Comparison of ENCODE assay signal across 9 mouse cellular contexts in the genomic region with DNA sequence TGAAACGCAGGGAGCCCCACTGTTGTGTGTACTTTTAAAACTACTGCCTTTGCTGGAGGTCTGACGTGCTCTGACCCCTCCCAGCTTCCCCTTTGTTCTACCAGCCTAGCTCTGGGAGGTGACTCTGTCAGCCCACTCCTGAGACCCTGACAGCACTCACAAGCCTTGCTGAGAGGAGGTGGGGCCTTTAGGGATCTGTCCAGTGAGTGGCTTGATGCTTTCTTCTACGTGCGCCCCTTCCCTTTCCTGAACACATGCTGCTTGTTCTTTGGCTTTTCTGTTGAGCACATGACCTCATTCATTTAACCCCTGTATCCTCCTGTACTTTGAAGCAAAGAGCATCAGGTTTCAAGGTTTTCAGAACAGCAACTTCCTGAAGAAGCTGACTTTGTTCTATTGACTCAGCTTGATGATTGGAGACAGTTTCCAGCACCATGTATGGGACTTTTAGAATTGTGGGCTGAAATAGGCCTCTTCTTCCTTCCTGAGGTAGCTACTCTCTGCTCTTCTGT. TPM values are rescaled to one million over a fixed set of nuclear protein-coding genes. Genes with fewer than 3 reads are reported as not detected.
DNase-seq lines count a peak whose midpoint lies in the region; ATAC-seq lines count a peak whose summit lies in the region.
"Had no signal": no experiment of that assay in that cellular context is flagged by ENCODE, and none has a peak within 500 bp of the region (broad histone marks: within the 10 kb centered on the region; RNA-seq: fewer than 3 reads in every experiment).

No protein-coding gene starts in this region.

- H3K27me3 ChIP-seq in lung, embryonic 16.5 days (ENCODE audit: control insufficient read depth, insufficient read depth, low read depth, low read length), result no peaks in the 10 kb centered on the region
- no peaks in the 10 kb centered on the region for H3K27me3 ChIP-seq in intestine, embryonic 16.5 days (replicated peaks; ENCODE audit: control insufficient read depth, insufficient read depth, low read length)
- no peaks in the 10 kb centered on the region for H3K27me3 ChIP-seq in forebrain, embryonic 11.5 days (ENCODE audit: control insufficient read depth, insufficient read depth, low read length)
- H3K27me3 ChIP-seq: liver, embryonic 15.5 days had no signal

- peaks cover 24% of the 10 kb centered on the region for H3K4me1 ChIP-seq in lung, embryonic 16.5 days (replicated peaks; ENCODE audit: control insufficient read depth, insufficient read depth, low read length)
- peaks cover 5% of the 10 kb centered on the region for H3K4me1 ChIP-seq in intestine, embryonic 16.5 days (ENCODE audit: control insufficient read depth, insufficient read depth, low read length)
- no peaks in the 10 kb centered on the region for H3K4me1 ChIP-seq in forebrain, embryonic 11.5 days (replicated peaks; ENCODE audit: control insufficient read depth, insufficient read depth, low read length)

- peak; percentile 62 for DNase-seq in embryo, embryonic 10 days (ENCODE audit: low spot score)
- DNase-seq in embryo, embryonic 9.5 days (ENCODE audit: extremely low spot score), result no peak
- no peak for DNase-seq in lung, adult 18-20 months
- DNase-seq in thymus, postnatal 0 days (ENCODE audit: low spot score), result peak; percentile 78
- DNase-seq in forebrain, embryonic 11.5 days (ENCODE audit: low spot score), result no peak
- no peak for DNase-seq in gastrocnemius, postnatal 10 days

- peak overlapping the region; percentile 75 for H3K27ac ChIP-seq in lung, embryonic 16.5 days (ENCODE audit: low read length)
- no peak overlapping the region; the same call in 1 of the 2 replicates for H3K27ac ChIP-seq in intestine, embryonic 16.5 days (ENCODE audit: low read length)
- H3K27ac ChIP-seq in forebrain, embryonic 11.5 days (ENCODE audit: low read depth, low read length), result no peak overlapping the region

- no peaks in the 10 kb centered on the region for H3K9me3 ChIP-seq in lung, embryonic 16.5 days (ENCODE audit: control insufficient read depth, low read length)
- no peaks in the 10 kb centered on the region for H3K9me3 ChIP-seq in intestine, embryonic 16.5 days (ENCODE audit: control insufficient read depth, low read length)
- no peaks in the 10 kb centered on the region for H3K9me3 ChIP-seq in forebrain, embryonic 11.5 days (ENCODE audit: control insufficient read depth, low read length)
- H3K9me3 ChIP-seq: liver, embryonic 15.5 days had no signal

- no peak overlapping the region for H3K4me2 ChIP-seq in lung, embryonic 16.5 days (ENCODE audit: low read depth, low read length)
- H3K4me2 ChIP-seq in intestine, embryonic 16.5 days (ENCODE audit: low read depth, low read length), result no peak overlapping the region
- no peak overlapping the region for H3K4me2 ChIP-seq in forebrain, embryonic 11.5 days (ENCODE audit: low read depth, low read length, severe bottlenecking)
- H3K4me2 ChIP-seq: liver, embryonic 15.5 days had no signal

- 0 out of 2 replicates have a peak, but pooled peaks have one; percentile 41 for ATAC-seq in lung, embryonic 16.5 days (ENCODE audit: low read depth)
- peak; percentile 20; the same call in 1 of the 2 replicates for ATAC-seq in intestine, embryonic 16.5 days
- no peak for ATAC-seq in forebrain, embryonic 11.5 days (replicated peaks; ENCODE audit: low FRiP score)

- H3K9ac ChIP-seq in lung, embryonic 16.5 days (ENCODE audit: low read length), result no peak overlapping the region
- no peak overlapping the region for H3K9ac ChIP-seq in intestine, embryonic 16.5 days (ENCODE audit: low read depth, low read length)
- no peak overlapping the region for H3K9ac ChIP-seq in forebrain, embryonic 11.5 days (ENCODE audit: low read length)
- H3K9ac ChIP-seq: liver, embryonic 15.5 days had no signal

- H3K36me3 ChIP-seq in lung, embryonic 16.5 days (ENCODE audit: control insufficient read depth, insufficient read depth, low read length), result no peaks in the 10 kb centered on the region
- no peaks in the 10 kb centered on the region for H3K36me3 ChIP-seq in intestine, embryonic 16.5 days (ENCODE audit: control insufficient read depth, insufficient read depth, low read length)
- no peaks in the 10 kb centered on the region for H3K36me3 ChIP-seq in forebrain, embryonic 11.5 days (ENCODE audit: control insufficient read depth, insufficient read depth, low read length)
- H3K36me3 ChIP-seq: liver, embryonic 15.5 days had no signal

- 37% methylated on average over 4 of the region's 4 CpGs for WGBS in lung, embryonic 16.5 days
- WGBS in intestine, embryonic 16.5 days, result 53% methylated on average over 4 of the region's 4 CpGs
- WGBS in forebrain, embryonic 11.5 days, result 41% methylated on average over 4 of the region's 4 CpGs

- H3K4me3 ChIP-seq in lung, embryonic 16.5 days (ENCODE audit: low read length), result no peak overlapping the region
- H3K4me3 ChIP-seq in intestine, embryonic 16.5 days (ENCODE audit: low read length), result no peak overlapping the region
- no peak overlapping the region for H3K4me3 ChIP-seq in forebrain, embryonic 11.5 days (ENCODE audit: low read depth, low read length)
- H3K4me3 ChIP-seq: liver, embryonic 15.5 days had no signal

RNA-seq across cellular contexts. Expression of a gene that starts 16.7 kb away (rescaled TPM):
- polyA plus RNA-seq in lung, embryonic 16.5 days (2015; fragmentation: Nextera tagmentation; extraction: Ambion mirVana), result 0.28 and 0.84 TPM in 2 replicates
- 0.16 TPM in 1 of 2 replicates, not detected in the other for polyA plus RNA-seq in intestine, embryonic 16.5 days (2015; fragmentation: Nextera tagmentation; extraction: Ambion mirVana)
- polyA plus RNA-seq in thymus, postnatal 0 days (2015; fragmentation: Nextera tagmentation; extraction: Ambion mirVana), result 0.21 TPM in 1 of 2 replicates, not detected in the other
- polyA plus RNA-seq in forebrain, embryonic 11.5 days (2014; fragmentation: Nextera tagmentation; extraction: Ambion mirVana), result not detected in 2 replicates
- 10 to 100 TPM; 65.0 to 72.7 TPM for total RNA-seq in gastrocnemius, postnatal 10 days (2021)

RNA-seq across cellular contexts. Expression of a gene that starts 26.3 kb away (rescaled TPM):
- polyA plus RNA-seq in lung, embryonic 16.5 days (2015; fragmentation: Nextera tagmentation; extraction: Ambion mirVana), result 1.3 and 2.9 TPM in 2 replicates
- 2.2 and 2.7 TPM in 2 replicates for polyA plus RNA-seq in intestine, embryonic 16.5 days (2015; fragmentation: Nextera tagmentation; extraction: Ambion mirVana)
- polyA plus RNA-seq in thymus, postnatal 0 days (2015; fragmentation: Nextera tagmentation; extraction: Ambion mirVana), result 0.77 and 1.4 TPM in 2 replicates
- 1.1 and 1.9 TPM in 2 replicates for polyA plus RNA-seq in forebrain, embryonic 11.5 days (2014; fragmentation: Nextera tagmentation; extraction: Ambion mirVana)
- 1 to 10 TPM; 4.5 to 4.6 TPM for total RNA-seq in gastrocnemius, postnatal 10 days (2021)

RNA-seq across cellular contexts. Expression of a gene that starts 33.0 kb away (rescaled TPM):
- polyA plus RNA-seq in lung, embryonic 16.5 days (2015; fragmentation: Nextera tagmentation; extraction: Ambion mirVana), result not detected in 2 replicates
- 0.16 TPM in 1 of 2 replicates, not detected in the other for polyA plus RNA-seq in intestine, embryonic 16.5 days (2015; fragmentation: Nextera tagmentation; extraction: Ambion mirVana)
- polyA plus RNA-seq in thymus, postnatal 0 days (2015; fragmentation: Nextera tagmentation; extraction: Ambion mirVana), result not detected in 2 replicates
- polyA plus RNA-seq in forebrain, embryonic 11.5 days (2014; fragmentation: Nextera tagmentation; extraction: Ambion mirVana), result 0.13 TPM in 1 of 2 replicates, not detected in the other
- under 1 TPM; 0.40 to 0.50 TPM for total RNA-seq in gastrocnemius, postnatal 10 days (2021)

RNA-seq across cellular contexts. Expression of a gene that starts 37.5 kb away (rescaled TPM):
- polyA plus RNA-seq in lung, embryonic 16.5 days (2015; fragmentation: Nextera tagmentation; extraction: Ambion mirVana), result 13.8 and 14.5 TPM in 2 replicates
- 11.2 and 13.3 TPM in 2 replicates for polyA plus RNA-seq in intestine, embryonic 16.5 days (2015; fragmentation: Nextera tagmentation; extraction: Ambion mirVana)
- polyA plus RNA-seq in thymus, postnatal 0 days (2015; fragmentation: Nextera tagmentation; extraction: Ambion mirVana), result 15.4 and 16.0 TPM in 2 replicates
- polyA plus RNA-seq in forebrain, embryonic 11.5 days (2014; fragmentation: Nextera tagmentation; extraction: Ambion mirVana), result 8.5 and 9.7 TPM in 2 replicates
- total RNA-seq in gastrocnemius, postnatal 10 days (2021), result 10 to 100 TPM; 23.3 to 27.6 TPM

RNA-seq across cellular contexts. Expression of a gene that starts 38.1 kb away (rescaled TPM):
- polyA plus RNA-seq in lung, embryonic 16.5 days (2015; fragmentation: Nextera tagmentation; extraction: Ambion mirVana), result 30.2 and 31.8 TPM in 2 replicates
- polyA plus RNA-seq in intestine, embryonic 16.5 days (2015; fragmentation: Nextera tagmentation; extraction: Ambion mirVana), result 27.8 and 28.4 TPM in 2 replicates
- 28.0 and 31.2 TPM in 2 replicates for polyA plus RNA-seq in thymus, postnatal 0 days (2015; fragmentation: Nextera tagmentation; extraction: Ambion mirVana)
- polyA plus RNA-seq in forebrain, embryonic 11.5 days (2014; fragmentation: Nextera tagmentation; extraction: Ambion mirVana), result 38.2 and 39.9 TPM in 2 replicates
- total RNA-seq in gastrocnemius, postnatal 10 days (2021), result 10 to 100 TPM in 1 of 2 experiments, 1 to 10 TPM in 1; 9.2 to 12.9 TPM

Comparison
In these comparisons a context has a peak if more than half of its experiments do, and no peak if none do; other contexts are left out.
1. DNase-seq: peak in embryo, embryonic 10 days (single experiment) and thymus, postnatal 0 days (single experiment); none in embryo, embryonic 9.5 days (single experiment), lung, adult 18-20 months (0 of 2), forebrain, embryonic 11.5 days (single experiment) and gastrocnemius, postnatal 10 days (single experiment).